Mouse (Mus musculus) hindbrain, postnatal 0 days (tissue): ENCODE results near the gene Zfp263. TPM values are rescaled to one million over a fixed set of nuclear protein-coding genes. Genes with fewer than 3 reads are reported as not detected.

Experiments used
- ATAC-seq: fragments of 200-750 bp; cut with Nextera tagmentation; 2 replicates; pipeline ENCODE4 v1.8.0; 2017; ENCODE audit warnings: mild to moderate bottlenecking, moderate TSS enrichment, moderate library complexity
- DNase-seq: peaks from one replicate; pipeline ENCODE4 v3.0.0-alpha.2; 2015; ENCODE audit warnings: low spot score
- H3K27ac ChIP-seq: fragments of 300-500 bp; sonication (generic); 2 replicates; pipeline ENCODE4 v1.5.1; 2014; ENCODE audit warnings: mild to moderate bottlenecking
- H3K27me3 ChIP-seq: fragments of 300-500 bp; sonication (generic); 2 replicates; pipeline ENCODE4 v1.6.1; 2014; ENCODE audit warnings: low read length, mixed read lengths; ENCODE audit not compliant: insufficient read depth
- H3K36me3 ChIP-seq: fragments of 300-500 bp; sonication (generic); 2 replicates; pipeline ENCODE4 v1.6.1; 2014; ENCODE audit warnings: low read length, mixed read lengths; ENCODE audit not compliant: insufficient read depth
- H3K4me1 ChIP-seq: fragments of 300-500 bp; sonication (generic); 2 replicates; pipeline ENCODE4 v1.6.1; 2014; ENCODE audit warnings: antibody characterized with exemption, low read length, mixed read lengths; ENCODE audit not compliant: insufficient read depth
- H3K4me2 ChIP-seq: fragments of 300-500 bp; sonication (generic); 2 replicates; pipeline ENCODE4 v1.6.1; 2014; ENCODE audit warnings: low read depth, mild to moderate bottlenecking, low read length, moderate library complexity, mixed read lengths
- H3K4me3 ChIP-seq: fragments of 300-500 bp; sonication (generic); 2 replicates; pipeline ENCODE4 v1.5.1; 2014; ENCODE audit warnings: low read length
- H3K9ac ChIP-seq: fragments of 300-500 bp; sonication (generic); replicated peaks from 2 replicates; pipeline ENCODE4 v1.6.1; 2014; ENCODE audit warnings: mild to moderate bottlenecking, low read length, moderate library complexity, mixed read lengths
- H3K9me3 ChIP-seq: fragments of 300-500 bp; sonication (generic); 2 replicates; pipeline ENCODE4 v1.6.1; 2016; ENCODE audit warnings: low read length, mixed read lengths
- CTCF ChIP-seq: IDR thresholded peaks from 2 replicates; pipeline ENCODE4 v1.5.1; 2016; ENCODE audit warnings: antibody characterized with exemption, control low read depth, low read depth
- WGBS: fragments of 180-500 bp; shearing (Covaris S2); extraction: QIAGEN DNeasy Blood & Tissue Kit; methylation state at CpG from one replicate; pipeline ENCODE4 v1.1.7; 2014; 5-methylcytosine and 5-hydroxymethylcytosine counted together
- polyA plus RNA-seq: library from polyadenylated mRNA; unstranded; fragments of >200 nt; fragmentation: Nextera tagmentation; extraction: Ambion mirVana; gene quantifications from 2 replicates; pipeline ENCODE4 v1.2.1, GENCODE M21; 2015
- total RNA-seq: library from RNA; depleted of rRNA; stranded (reverse); fragments of >200 nt; gene quantifications from 2 replicates; pipeline ENCODE4 v1.2.3, GENCODE M21; 2014

The Zfp263 gene
- total and polyA plus RNA-seq, 2 experiments from 2014 or later: 22.7 to 33.5 TPM

GRCm38 (mm10) chr16:3727980-3728720 lies 15.7 kb upstream of the Zfp263 start:
- DNase-seq (no peak), ATAC-seq (no peak)
- Histone ChIP-seq H3K4me2 (no peak overlapping the region), H3K4me1 (no peaks in the 10 kb centered on the region), H3K27ac (no peak overlapping the region), H3K36me3 (no peaks in the 10 kb centered on the region), H3K9ac (no peak overlapping the region), H3K9me3 (no peaks in the 10 kb centered on the region), H3K27me3 (no peaks in the 10 kb centered on the region), H3K4me3 (no peak overlapping the region)
- no peak for TF ChIP-seq CTCF
- 80% methylated on average over 6 of the region's 6 CpGs for WGBS

- H3K4me2 ChIP-seq: no peak overlapping the region
- no peaks in the 10 kb centered on the region for H3K36me3 ChIP-seq
- H3K4me1 ChIP-seq: no peaks in the 10 kb centered on the region
- no peak for ATAC-seq
- no peaks in the 10 kb centered on the region for H3K27me3 ChIP-seq
- WGBS: 90% methylated on average over 4 of the region's 4 CpGs
- no peaks in the 10 kb centered on the region for H3K9me3 ChIP-seq
- H3K9ac ChIP-seq: no peak overlapping the region
- TF ChIP-seq CTCF: no peak
- H3K4me3 ChIP-seq: no peak overlapping the region
- no peak overlapping the region for H3K27ac ChIP-seq
- no peak for DNase-seq
Observed at GRCm38 (mm10) chr16:3732612-3733011, 11.3 kb upstream of the Zfp263 start.

GRCm38 (mm10) chr16:3733198-3733732 lies 10.6 kb upstream of the Zfp263 start:
- Histone ChIP-seq H3K27me3 (no peaks in the 10 kb centered on the region), H3K9ac (no peak overlapping the region), H3K4me2 (no peak overlapping the region), H3K9me3 (no peaks in the 10 kb centered on the region), H3K27ac (no peak overlapping the region), H3K36me3 (no peaks in the 10 kb centered on the region), H3K4me1 (no peaks in the 10 kb centered on the region), H3K4me3 (no peak overlapping the region)
- no peak for TF ChIP-seq CTCF
- ATAC-seq: no peak
- 73% methylated on average over 1 of the region's 1 CpGs for WGBS
- DNase-seq: no peak

GRCm38 (mm10) chr16:3742466-3742865 lies 1.4 kb upstream of the Zfp263 start:
- TF ChIP-seq CTCF: no peak
- ATAC-seq (no peak), DNase-seq (no peak)
- WGBS: 97% methylated on average over 6 of the region's 6 CpGs
- H3K27me3 ChIP-seq: no peaks in the 10 kb centered on the region
- no peak overlapping the region for H3K4me3 ChIP-seq
- H3K9ac ChIP-seq: no peak overlapping the region
- peak overlapping the region; percentile 81; the same call in 1 of the 2 replicates for H3K27ac ChIP-seq
- H3K4me2 ChIP-seq: peak overlapping the region; percentile 96
- H3K9me3 ChIP-seq: no peaks in the 10 kb centered on the region
- H3K36me3 ChIP-seq: peaks cover 9% of the 10 kb centered on the region; the same call in 1 of the 2 replicates
- H3K4me1 ChIP-seq: peaks cover 11% of the 10 kb centered on the region

GRCm38 (mm10) chr16:3744186-3744700 lies 350 bp downstream of the Zfp263 start:
- Histone ChIP-seq H3K9me3 (peaks cover 12% of the 10 kb centered on the region; the same call in 1 of the 2 replicates), H3K4me2 (peak overlapping the region; percentile 96), H3K9ac (peak overlapping the region; percentile 74), H3K27me3 (no peaks in the 10 kb centered on the region), H3K36me3 (peaks cover 23% of the 10 kb centered on the region), H3K27ac (peak overlapping the region; percentile 81), H3K4me3 (peak overlapping the region; percentile 68), H3K4me1 (peaks cover 11% of the 10 kb centered on the region)
- DNase-seq (peak; percentile 24), ATAC-seq (peak; percentile 67; the same call in 1 of the 2 replicates)
- under 1% methylated on average over 32 of the region's 32 CpGs for WGBS
- TF ChIP-seq CTCF: no peak; the same call in 1 of the 2 replicates

GRCm38 (mm10) chr16:3745656-3746055 lies 1.8 kb downstream of the Zfp263 start:
- no peak for TF ChIP-seq CTCF
- ATAC-seq: no peak
- Histone ChIP-seq H3K27me3 (no peaks in the 10 kb centered on the region), H3K27ac (no peak overlapping the region), H3K4me3 (0 out of 2 replicates have a peak overlapping the region, but pooled peaks have one; percentile 68), H3K36me3 (peaks cover 35% of the 10 kb centered on the region), H3K9me3 (peaks cover 22% of the 10 kb centered on the region; the same call in 1 of the 2 replicates), H3K4me2 (peak overlapping the region; percentile 96; the same call in 1 of the 2 replicates), H3K9ac (no peak overlapping the region), H3K4me1 (peaks cover 11% of the 10 kb centered on the region)
- WGBS: 92% methylated on average over 4 of the region's 4 CpGs
- no peak for DNase-seq
